Mouse (Mus musculus) heart, embryonic 14.5 days (tissue): ENCODE measurements around the gene Kif21b. TPM values are rescaled to one million over a fixed set of nuclear protein-coding genes. Genes with fewer than 3 reads are reported as not detected.

Experiments
- ATAC-seq: fragments of 200-750 bp; cut with Nextera tagmentation; 2 replicates; pipeline ENCODE4 v1.8.0; 2017; ENCODE audit warnings: low read depth, moderate TSS enrichment; ENCODE audit not compliant: insufficient number of reproducible peaks, insufficient read depth, low FRiP score
- H3K27ac ChIP-seq, 2 experiments: fragments of 200-500 bp in 1 of 2; fragments of 300-500 bp in 1 of 2; sonication (generic) in 1 of 2; replicated peaks in 1 of 2; 2 replicates each; pipeline ENCODE4 v1.5.1; 2012 to 2014; ENCODE audit warnings: low read depth in 2 of 2, low read length in 2 of 2, control low read depth in 1 of 2, mild to moderate bottlenecking in 1 of 2, mixed read lengths in 1 of 2; ENCODE audit not compliant: control insufficient read depth in 1 of 2, insufficient read depth in 1 of 2
- H3K27me3 ChIP-seq: fragments of 300-500 bp; sonication (generic); 2 replicates; pipeline ENCODE4 v1.6.1; 2014; ENCODE audit warnings: mild to moderate bottlenecking, low read length, control low read depth; ENCODE audit not compliant: control insufficient read depth, insufficient read depth
- H3K36me3 ChIP-seq: fragments of 300-500 bp; sonication (generic); 2 replicates; pipeline ENCODE4 v1.6.1; 2014; ENCODE audit warnings: mild to moderate bottlenecking, control low read depth, low read length, mixed read lengths; ENCODE audit not compliant: control insufficient read depth, insufficient read depth
- H3K4me1 ChIP-seq, 2 experiments: fragments of 200-500 bp in 1 of 2; fragments of 300-500 bp in 1 of 2; sonication (generic) in 1 of 2; 2 replicates each; pipeline ENCODE4 v1.6.1; 2012 to 2014; ENCODE audit warnings: low read length in 2 of 2, control low read depth in 1 of 2, mixed read lengths in 1 of 2; ENCODE audit not compliant: control insufficient read depth in 2 of 2, insufficient read depth in 2 of 2
- H3K4me2 ChIP-seq: fragments of 300-500 bp; sonication (generic); 2 replicates; pipeline ENCODE4 v1.6.1; 2014; ENCODE audit warnings: mild to moderate bottlenecking, low read length
- H3K4me3 ChIP-seq, 2 experiments: fragments of 200-500 bp in 1 of 2; fragments of 300-500 bp in 1 of 2; sonication (generic) in 1 of 2; 2 replicates each; pipeline ENCODE4 v1.5.1; 2012 to 2014; ENCODE audit warnings: low read length in 2 of 2, mild to moderate bottlenecking in 2 of 2, control low read depth in 1 of 2, low read depth in 1 of 2, moderate library complexity in 1 of 2; ENCODE audit not compliant: control insufficient read depth in 1 of 2, insufficient read depth in 1 of 2
- H3K9ac ChIP-seq: fragments of 300-500 bp; sonication (generic); 2 replicates; pipeline ENCODE4 v1.6.1; 2014; ENCODE audit warnings: mild to moderate bottlenecking, low read length
- H3K9me3 ChIP-seq: fragments of 300-500 bp; sonication (generic); 2 replicates; pipeline ENCODE4 v1.6.1; 2016; ENCODE audit warnings: low read length, control low read depth; ENCODE audit not compliant: control insufficient read depth
- WGBS: fragments of 180-500 bp; shearing (Covaris S2); extraction: QIAGEN DNeasy Blood & Tissue Kit; methylation state at CpG from one replicate; pipeline ENCODE4 v1.1.7; 2014; 5-methylcytosine and 5-hydroxymethylcytosine counted together
- polyA plus RNA-seq: library from polyadenylated mRNA; unstranded; fragments of >200 nt; fragmentation: Nextera tagmentation; extraction: Ambion mirVana; gene quantifications from 2 replicates; pipeline ENCODE4 v1.2.1, GENCODE M21; 2014

Kif21b gene
- polyA plus RNA-seq, 1 experiment from 2014 or later: 1.1 TPM

- H3K27ac ChIP-seq: no peak overlapping the region
- no peaks in the 10 kb centered on the region for H3K27me3 ChIP-seq
- H3K4me1 ChIP-seq: no peaks in the 10 kb centered on the region; a peak in 1 of 4 replicates
- no peak for ATAC-seq
- 83% methylated on average over 10 of the region's 10 CpGs for WGBS
- no peak overlapping the region for H3K9ac ChIP-seq
- H3K36me3 ChIP-seq: no peaks in the 10 kb centered on the region
- H3K4me3 ChIP-seq: no peak overlapping the region
- H3K4me2 ChIP-seq: no peak overlapping the region
- H3K9me3 ChIP-seq: no peaks in the 10 kb centered on the region
Observed at GRCm38 (mm10) chr1:136222386-136222785, 91.2 kb downstream of the Kif21b start.

GRCm38 (mm10) chr1:136223758-136224342, 92.7 kb downstream of the Kif21b start:
- WGBS: 87% methylated on average over 10 of the region's 10 CpGs
- Histone ChIP-seq H3K36me3 (no peaks in the 10 kb centered on the region), H3K9ac (no peak overlapping the region), H3K4me3 (no peak overlapping the region), H3K27ac (no peak overlapping the region), H3K4me2 (no peak overlapping the region), H3K9me3 (no peaks in the 10 kb centered on the region), H3K4me1 (peaks cover 11 to 14% of the 10 kb centered on the region in 2 experiments), H3K27me3 (no peaks in the 10 kb centered on the region)
- no peak for ATAC-seq

GRCm38 (mm10) chr1:136225846-136226245, 94.7 kb downstream of the Kif21b start:
- Histone ChIP-seq H3K4me1 (peaks cover 12 to 14% of the 10 kb centered on the region in 2 experiments), H3K4me2 (no peak overlapping the region), H3K9me3 (no peaks in the 10 kb centered on the region), H3K27me3 (peaks cover 15% of the 10 kb centered on the region), H3K9ac (no peak overlapping the region), H3K27ac (no peak overlapping the region), H3K36me3 (no peaks in the 10 kb centered on the region), H3K4me3 (no peak overlapping the region)
- WGBS: 92% methylated on average over 8 of the region's 8 CpGs
- ATAC-seq: no peak

- no peak overlapping the region for H3K9ac ChIP-seq
- no peaks in the 10 kb centered on the region for H3K36me3 ChIP-seq
- no peak overlapping the region for H3K27ac ChIP-seq
- no peak overlapping the region for H3K4me3 ChIP-seq
- ATAC-seq: no peak
- WGBS: 81% methylated on average over 8 of the region's 8 CpGs
- no peak overlapping the region for H3K4me2 ChIP-seq
- peaks cover 20% of the 10 kb centered on the region for H3K27me3 ChIP-seq
- peaks cover 12 to 14% of the 10 kb centered on the region in 2 experiments for H3K4me1 ChIP-seq
- no peaks in the 10 kb centered on the region for H3K9me3 ChIP-seq
Observed at GRCm38 (mm10) chr1:136226626-136227025, 95.4 kb downstream of the Kif21b start.

Other genes starting within 250 kb of the Kif21b start
- 0.04 and 0.08 TPM in 2 replicates for gene Pkp1, start 212.2 kb upstream of the Kif21b start, polyA plus RNA-seq
- gene Igfn1, start 125.0 kb upstream of the Kif21b start, polyA plus RNA-seq: 0.08 TPM in 1 of 2 replicates, not detected in the other
- gene Tmem9, start 123.2 kb upstream of the Kif21b start, polyA plus RNA-seq: 38.9 and 82.2 TPM in 2 replicates
- gene Ascl5, start 80.6 kb upstream of the Kif21b start, polyA plus RNA-seq: not detected in 2 replicates
- gene Cacna1s, start 78.6 kb upstream of the Kif21b start, polyA plus RNA-seq: 0.20 and 0.45 TPM in 2 replicates
- not detected in 2 replicates for gene Mroh3, start 81.4 kb downstream of the Kif21b start, polyA plus RNA-seq
- 0.08 and 0.30 TPM in 2 replicates for gene Inava, start 102.9 kb downstream of the Kif21b start, polyA plus RNA-seq
- not detected in 2 replicates for gene Gpr25, start 129.5 kb downstream of the Kif21b start, polyA plus RNA-seq
- 12.8 and 13.0 TPM in 2 replicates for gene Camsap2, start 214.7 kb downstream of the Kif21b start, polyA plus RNA-seq